Mouse (Mus musculus): ENCODE measurements around the gene Lpp. TPM values are rescaled to one million over a fixed set of nuclear protein-coding genes. Genes with fewer than 3 reads are reported as not detected.

Gene Lpp
- polyA plus RNA-seq, 1 experiment, result not detected

DNA sequence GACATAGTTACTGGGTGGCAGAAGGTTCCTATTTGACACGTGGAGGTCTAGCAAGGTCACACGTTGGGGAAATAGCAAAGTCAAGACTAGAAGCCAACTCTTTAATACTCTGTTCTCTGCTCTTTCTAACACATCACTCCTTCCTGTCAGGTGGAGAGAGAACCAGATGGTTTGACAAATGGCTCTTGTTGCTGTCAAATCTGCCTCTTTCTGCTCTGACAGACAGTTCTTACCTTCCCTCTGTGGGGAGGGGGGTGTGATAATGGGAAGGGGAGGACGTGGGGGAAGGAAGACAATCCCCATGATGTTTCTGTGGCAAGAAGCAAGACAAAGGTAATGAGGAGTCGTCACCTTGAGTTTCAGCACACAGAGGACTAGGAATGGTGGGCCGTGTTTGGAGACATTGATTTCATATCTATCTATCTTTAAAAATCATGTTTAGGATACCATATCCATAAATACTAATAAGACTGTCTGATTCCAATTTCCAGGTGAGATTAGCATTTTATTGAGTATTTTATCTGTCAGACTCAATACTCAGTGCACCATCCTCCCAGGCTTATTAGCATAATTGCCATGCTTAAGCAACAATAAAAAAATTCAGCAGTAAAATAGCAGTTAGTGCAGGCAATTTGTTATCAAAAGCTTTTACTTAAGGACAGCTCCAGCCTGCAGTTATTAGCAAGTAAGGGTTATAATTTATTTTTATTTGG lies 115.9 kb downstream of the Lpp start:
- no peak for TF ChIP-seq GATA1 (IDR thresholded peaks at IDR 0.05; ENCODE audit: low read length)

DNA sequence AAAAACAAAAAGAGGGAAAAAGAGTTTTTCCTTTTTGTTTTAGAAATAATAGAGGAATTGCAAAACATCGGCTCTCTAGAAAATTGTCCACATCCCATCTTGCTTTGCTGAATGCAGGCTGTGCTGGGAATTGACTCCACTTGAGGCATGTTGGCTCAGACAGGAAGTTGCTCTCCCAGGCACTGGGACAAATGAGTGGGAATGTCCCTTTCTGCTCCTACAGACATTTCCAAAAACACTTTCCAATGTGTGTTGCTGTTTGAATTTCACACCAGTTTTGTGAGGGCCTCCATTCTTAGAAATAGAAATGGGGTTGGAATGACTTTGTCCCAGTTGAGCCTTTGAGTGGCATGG lies 116.5 kb downstream of the Lpp start:
- no peak for TF ChIP-seq GATA1 (IDR thresholded peaks at IDR 0.05; ENCODE audit: low read length)

- TF ChIP-seq GATA1 (IDR thresholded peaks at IDR 0.05; ENCODE audit: low read length), result no peak
Measured at GRCm38 (mm10) chr16:24513228-24513627, 119.9 kb downstream of the Lpp start.

- TF ChIP-seq GATA1 (IDR thresholded peaks at IDR 0.05; ENCODE audit: low read length), result no peak
Measured at GRCm38 (mm10) chr16:24514802-24515727, 121.8 kb downstream of the Lpp start.

DNA sequence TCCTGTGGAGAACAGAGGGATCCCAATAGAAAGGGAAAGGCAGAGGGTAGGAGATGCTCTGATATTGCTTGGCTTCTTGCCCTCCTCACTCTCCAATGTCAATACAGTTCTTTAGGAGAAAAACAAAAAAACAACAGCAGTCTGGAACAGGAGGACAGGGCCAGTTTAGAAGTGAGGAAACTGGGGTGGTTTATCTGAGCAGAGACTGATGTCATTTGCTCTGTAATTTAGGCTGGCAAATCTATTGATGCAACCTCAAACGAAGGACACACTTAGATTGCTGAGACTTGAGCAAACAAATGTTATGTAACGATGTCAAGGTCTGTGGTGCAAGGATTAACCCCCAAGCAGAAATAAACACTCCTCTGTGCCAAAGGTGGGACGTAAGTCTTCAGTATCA lies 123.7 kb downstream of the Lpp start:
- no peak for TF ChIP-seq GATA1 (IDR thresholded peaks at IDR 0.05; ENCODE audit: low read length)

DNA sequence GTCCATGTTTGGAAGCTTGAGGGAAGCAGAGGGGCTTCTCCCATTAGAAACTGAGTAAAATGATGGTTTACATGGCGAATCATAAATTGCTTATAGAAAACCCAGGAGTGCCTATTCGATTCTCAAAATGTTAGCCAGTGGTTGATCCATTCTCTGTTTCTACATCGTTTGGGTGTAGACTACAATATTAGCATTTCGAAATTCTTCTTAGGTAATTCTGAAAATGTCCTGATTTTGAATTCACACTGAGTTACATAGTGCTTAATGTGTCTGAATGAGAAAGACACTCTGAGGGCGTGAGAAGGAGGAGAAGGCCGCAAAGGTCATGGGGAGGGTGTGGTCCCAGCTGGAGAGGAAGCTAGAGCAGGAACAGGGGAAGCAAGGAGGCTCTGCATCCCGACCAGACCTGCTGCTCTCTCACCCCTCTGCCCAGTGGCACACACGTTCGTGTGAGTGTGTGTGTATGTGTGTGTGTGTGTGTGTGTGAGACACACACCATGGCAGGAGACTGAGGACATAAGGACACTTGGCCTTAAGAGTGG lies 124.3 kb downstream of the Lpp start:
- no peak for TF ChIP-seq GATA1 (IDR thresholded peaks at IDR 0.05; ENCODE audit: low read length)

DNA sequence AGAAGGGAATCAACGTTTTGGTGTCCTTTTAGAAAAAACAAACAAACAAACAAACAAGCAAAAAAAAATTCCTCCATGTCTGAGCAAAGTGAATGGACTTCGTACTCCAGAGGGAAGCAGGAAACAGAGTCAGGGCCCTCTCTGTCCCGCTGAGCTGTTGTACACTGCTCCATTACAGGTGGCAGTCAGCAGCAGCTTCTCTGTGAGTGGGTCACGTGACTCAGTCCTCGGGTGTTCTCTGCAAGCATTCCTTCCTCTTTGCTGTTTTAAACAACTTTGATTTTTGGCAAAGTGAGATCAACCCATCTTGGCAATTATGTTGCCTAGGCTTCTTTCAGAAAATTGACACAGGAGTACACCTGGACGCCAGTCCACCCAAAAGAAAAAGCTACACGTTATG lies 125.5 kb downstream of the Lpp start:
- TF ChIP-seq GATA1 (IDR thresholded peaks at IDR 0.05; ENCODE audit: low read length), result no peak

GRCm38 (mm10) chr16:24527219-24527618 lies 133.9 kb downstream of the Lpp start:
- TF ChIP-seq GATA1 (IDR thresholded peaks at IDR 0.05; ENCODE audit: low read length), result no peak

DNA sequence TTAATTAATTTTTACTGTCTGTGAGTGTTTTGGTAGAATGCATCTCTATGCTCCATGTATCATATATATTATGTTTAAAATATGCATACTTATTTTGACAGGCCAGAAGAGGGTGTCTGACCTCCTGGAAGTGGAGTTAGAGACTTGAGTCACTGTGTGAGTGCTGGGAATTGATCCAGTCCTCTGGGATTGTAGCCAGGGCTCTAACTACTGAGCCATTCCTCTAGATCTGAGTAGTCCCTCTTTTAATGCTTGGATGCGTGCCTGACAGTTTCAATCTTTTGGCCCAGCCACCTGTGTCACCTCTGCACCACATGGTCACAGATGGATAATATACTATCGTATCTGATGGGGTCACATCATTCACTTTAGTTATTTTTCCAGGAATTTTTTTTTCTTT lies 138.4 kb downstream of the Lpp start:
- TF ChIP-seq GATA1 (IDR thresholded peaks at IDR 0.05; ENCODE audit: low read length), result no peak

GRCm38 (mm10) chr16:24535221-24535620 lies 141.9 kb downstream of the Lpp start:
- no peak for TF ChIP-seq GATA1 (IDR thresholded peaks at IDR 0.05; ENCODE audit: low read length)

DNA sequence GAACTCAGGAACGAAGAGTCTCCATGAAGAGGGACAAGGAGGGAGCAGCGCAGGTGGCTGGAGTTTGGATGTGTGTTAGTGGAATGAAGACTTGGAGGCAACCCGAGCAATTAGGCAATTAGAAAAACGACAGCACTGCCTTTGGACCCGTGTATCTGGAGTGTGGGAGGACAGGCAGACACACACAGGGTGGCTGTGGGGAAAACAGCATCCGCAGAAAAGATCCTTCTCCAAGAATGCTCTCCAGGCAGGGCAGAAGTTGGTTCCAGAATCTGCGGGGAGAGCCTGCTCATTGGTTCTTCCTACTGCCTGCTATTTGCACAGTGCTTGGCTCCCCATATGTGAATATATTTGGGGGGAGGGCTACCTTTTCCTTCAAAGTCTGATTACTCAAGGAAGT lies 143.0 kb downstream of the Lpp start:
- TF ChIP-seq GATA1 (IDR thresholded peaks at IDR 0.05; ENCODE audit: low read length), result no peak

DNA sequence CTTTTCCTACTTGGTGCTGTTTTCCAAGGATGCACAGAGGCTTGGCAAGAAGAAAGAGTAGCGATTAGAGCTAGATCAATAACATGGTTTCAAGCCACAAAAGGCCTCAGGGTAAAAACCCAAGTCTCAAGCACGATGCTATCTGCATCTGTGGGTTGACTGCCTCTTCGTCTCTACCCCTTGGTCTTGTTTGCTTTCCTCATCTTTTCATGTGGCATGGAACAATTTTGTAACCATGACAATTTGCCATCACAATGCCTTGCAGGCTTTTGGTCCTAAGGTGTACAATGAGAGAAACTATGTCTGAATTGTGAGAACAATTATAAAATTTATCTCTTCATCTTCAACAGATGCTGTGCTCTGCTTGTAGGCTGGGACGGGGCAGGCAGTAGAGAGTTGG lies 145.7 kb downstream of the Lpp start:
- no peak for TF ChIP-seq GATA1 (IDR thresholded peaks at IDR 0.05; ENCODE audit: low read length)

- no peak for TF ChIP-seq GATA1 (IDR thresholded peaks at IDR 0.05; ENCODE audit: low read length)
Measured at GRCm38 (mm10) chr16:24542864-24543263, 149.6 kb downstream of the Lpp start.

GRCm38 (mm10) chr16:24545366-24545765 lies 152.1 kb downstream of the Lpp start:
- no peak for TF ChIP-seq GATA1 (IDR thresholded peaks at IDR 0.05; ENCODE audit: low read length)

- TF ChIP-seq GATA1 (IDR thresholded peaks at IDR 0.05; ENCODE audit: low read length), result no peak
Measured at GRCm38 (mm10) chr16:24558458-24558857, 165.2 kb downstream of the Lpp start.

DNA sequence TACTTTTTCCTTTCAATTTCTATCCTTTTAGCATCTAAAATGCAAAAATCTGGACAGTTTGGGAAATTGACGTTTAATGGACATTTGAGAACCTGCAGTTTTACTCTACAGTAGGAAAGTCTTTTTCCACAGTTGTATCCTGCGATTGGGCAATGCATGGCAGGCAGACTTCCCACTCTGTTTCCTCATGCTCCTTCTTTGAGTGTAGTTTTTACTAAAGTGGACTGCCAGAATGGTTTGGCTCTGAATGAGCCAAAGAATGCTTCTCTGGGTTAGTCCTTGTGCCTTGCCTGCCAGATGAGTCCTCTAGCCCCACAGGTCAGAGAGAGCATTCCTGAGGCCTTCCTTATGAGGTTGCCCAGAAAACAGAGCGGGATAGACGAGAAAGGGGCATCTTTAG lies 166.5 kb downstream of the Lpp start:
- no peak for TF ChIP-seq GATA1 (IDR thresholded peaks at IDR 0.05; ENCODE audit: low read length)
